18 mouse cellular contexts compared by ENCODE assay signal in genomic region chr12:84013130-84013529, GRCm38 (mm10). TPM values are rescaled to one million over a fixed set of nuclear protein-coding genes. Genes with fewer than 3 reads are reported as not detected.
A peak's percentile ranks its signal among the peaks of the same experiment; 100 is the strongest.
DNase-seq lines count a peak whose midpoint lies in the region; ATAC-seq and TF ChIP-seq lines count a peak whose summit lies in the region.
"Had no signal": no experiment of that assay in that cellular context is flagged by ENCODE, and none has a peak within 500 bp of the region (broad histone marks: within the 10 kb centered on the region; RNA-seq: fewer than 3 reads in every experiment).

No protein-coding gene starts in this region.

- H3K36me3 ChIP-seq in intestine, postnatal 0 days (ENCODE audit: control insufficient read depth, insufficient read depth), result peaks cover 14% of the 10 kb centered on the region
- 0 out of 2 replicates have a peak, but pooled peaks cover 2% of the 10 kb centered on the region for H3K36me3 ChIP-seq in intestine, embryonic 15.5 days
- no peaks in the 10 kb centered on the region for H3K36me3 ChIP-seq in midbrain, embryonic 11.5 days (ENCODE audit: control insufficient read depth, insufficient read depth, low read length)
- peaks cover 34% of the 10 kb centered on the region for H3K36me3 ChIP-seq in midbrain, embryonic 10.5 days
- H3K36me3 ChIP-seq: liver, embryonic 13.5 days had no signal

- 64% methylated on average over 6 of the region's 6 CpGs for WGBS in intestine, postnatal 0 days
- 73% methylated on average over 6 of the region's 6 CpGs for WGBS in intestine, embryonic 15.5 days
- WGBS in midbrain, embryonic 11.5 days, result 68% methylated on average over 6 of the region's 6 CpGs
- WGBS in midbrain, embryonic 10.5 days, result 73% methylated on average over 6 of the region's 6 CpGs

- no peak overlapping the region for H3K4me3 ChIP-seq in intestine, postnatal 0 days (ENCODE audit: low read depth, low read length)
- H3K4me3 ChIP-seq in intestine, embryonic 15.5 days (replicated peaks), result no peak overlapping the region
- H3K4me3 ChIP-seq in midbrain, embryonic 11.5 days (ENCODE audit: low read depth, low read length), result no peak overlapping the region
- no peak overlapping the region for H3K4me3 ChIP-seq in midbrain, embryonic 10.5 days
- H3K4me3 ChIP-seq: erythroblast, embryonic 14.5 days; heart, embryonic 10.5 days; liver, embryonic 13.5 days had no signal

- peak overlapping the region; percentile 21; the same call in 1 of the 2 replicates for H3K4me2 ChIP-seq in intestine, postnatal 0 days (replicated peaks; ENCODE audit: low read depth)
- no peak overlapping the region for H3K4me2 ChIP-seq in intestine, embryonic 15.5 days (replicated peaks)
- H3K4me2 ChIP-seq in midbrain, embryonic 11.5 days, result no peak overlapping the region
- H3K4me2 ChIP-seq: liver, embryonic 13.5 days had no signal

- peak; percentile 62 for TF ChIP-seq CTCF in intestine, postnatal 0 days (IDR thresholded peaks at IDR 0.05; ENCODE audit: low read depth)

- no peak overlapping the region for H3K27ac ChIP-seq in intestine, postnatal 0 days (ENCODE audit: low read depth, low read length)
- H3K27ac ChIP-seq in intestine, embryonic 15.5 days, result no peak overlapping the region
- H3K27ac ChIP-seq in midbrain, embryonic 11.5 days (ENCODE audit: low read depth, low read length), result no peak overlapping the region
- no peak overlapping the region; the same call in 1 of the 2 replicates for H3K27ac ChIP-seq in midbrain, embryonic 10.5 days (replicated peaks)
- H3K27ac ChIP-seq: heart, embryonic 10.5 days; liver, embryonic 13.5 days had no signal

- no peak overlapping the region for H3K9ac ChIP-seq in intestine, postnatal 0 days (ENCODE audit: low read depth, low read length)
- no peak overlapping the region for H3K9ac ChIP-seq in intestine, embryonic 15.5 days
- no peak overlapping the region for H3K9ac ChIP-seq in midbrain, embryonic 11.5 days (ENCODE audit: low read length)
- H3K9ac ChIP-seq: liver, embryonic 13.5 days had no signal

- no peaks in the 10 kb centered on the region for H3K4me1 ChIP-seq in intestine, postnatal 0 days (replicated peaks; ENCODE audit: control insufficient read depth, insufficient read depth, low read length)
- H3K4me1 ChIP-seq in intestine, embryonic 15.5 days (replicated peaks), result peaks cover 7% of the 10 kb centered on the region; the same call in 1 of the 2 replicates
- peaks cover 22% of the 10 kb centered on the region for H3K4me1 ChIP-seq in midbrain, embryonic 11.5 days (ENCODE audit: control insufficient read depth, insufficient read depth, low read length)
- H3K4me1 ChIP-seq in midbrain, embryonic 10.5 days, result peaks cover 54% of the 10 kb centered on the region

- no peak for ATAC-seq in intestine, postnatal 0 days
- no peak for ATAC-seq in intestine, embryonic 15.5 days
- no peak for ATAC-seq in midbrain, embryonic 11.5 days (ENCODE audit: low FRiP score)

- H3K9me3 ChIP-seq in intestine, postnatal 0 days (ENCODE audit: control insufficient read depth), result no peaks in the 10 kb centered on the region
- H3K9me3 ChIP-seq in intestine, embryonic 15.5 days, result no peaks in the 10 kb centered on the region
- H3K9me3 ChIP-seq in midbrain, embryonic 11.5 days (ENCODE audit: control insufficient read depth, low read length), result no peaks in the 10 kb centered on the region
- no peaks in the 10 kb centered on the region for H3K9me3 ChIP-seq in midbrain, embryonic 10.5 days (replicated peaks)
- H3K9me3 ChIP-seq: heart, embryonic 10.5 days; liver, embryonic 13.5 days had no signal

- DNase-seq in cerebellum, postnatal 10 days, result peak; percentile 40 to 50
- no peak for DNase-seq in cerebellum, adult 9-11 months
- peak; percentile 86 for DNase-seq in midbrain, embryonic 11.5 days (ENCODE audit: low spot score, missing footprints)
- no peak for DNase-seq in midbrain, embryonic 10.5 days (ENCODE audit: low spot score)
- peak; percentile 21 for DNase-seq in retina, postnatal 1 day
- DNase-seq in adrenal gland, postnatal 10 days, result no peak
- DNase-seq: adrenal gland, postnatal 36 days; cerebellum, adult 11-12 months; embryo, embryonic 11 days; kidney, postnatal 25 days; liver, embryonic 13.5 days had no signal

- H3K27me3 ChIP-seq in intestine, postnatal 0 days (replicated peaks; ENCODE audit: control insufficient read depth, insufficient read depth, low read length), result no peaks in the 10 kb centered on the region
- H3K27me3 ChIP-seq in intestine, embryonic 15.5 days (replicated peaks), result no peaks in the 10 kb centered on the region
- no peaks in the 10 kb centered on the region for H3K27me3 ChIP-seq in midbrain, embryonic 11.5 days (ENCODE audit: control insufficient read depth, insufficient read depth, low read length)
- H3K27me3 ChIP-seq in midbrain, embryonic 10.5 days (ENCODE audit: low read depth, poor library complexity, severe bottlenecking), result no peaks in the 10 kb centered on the region

RNA-seq across cellular contexts. Expression of gene Acot1, which starts 3.8 kb away (rescaled TPM):
- polyA plus RNA-seq in intestine, postnatal 0 days (2015; fragmentation: Nextera tagmentation; extraction: Ambion mirVana), result 251 and 267 TPM in 2 replicates
- 125 and 142 TPM in 2 replicates for polyA plus RNA-seq in intestine, embryonic 15.5 days (2015; fragmentation: Nextera tagmentation; extraction: Ambion mirVana)
- 47.5 and 48.5 TPM in 2 replicates for polyA plus RNA-seq in midbrain, embryonic 11.5 days (2014; fragmentation: Nextera tagmentation; extraction: Ambion mirVana)
- 46.6 and 52.5 TPM in 2 replicates for polyA plus RNA-seq in midbrain, embryonic 10.5 days (2016; fragmentation: Nextera tagmentation; extraction: Ambion mirVana)
- 10 to 100 TPM; 19.9 to 20.0 TPM for total RNA-seq in adrenal gland, postnatal 10 days (2021)

RNA-seq across cellular contexts. Expression of gene Acot4, which starts 25.0 kb away (rescaled TPM):
- polyA plus RNA-seq in intestine, postnatal 0 days (2015; fragmentation: Nextera tagmentation; extraction: Ambion mirVana), result 45.2 and 53.8 TPM in 2 replicates
- polyA plus RNA-seq in intestine, embryonic 15.5 days (2015; fragmentation: Nextera tagmentation; extraction: Ambion mirVana), result 8.2 and 8.9 TPM in 2 replicates
- polyA plus RNA-seq in midbrain, embryonic 11.5 days (2014; fragmentation: Nextera tagmentation; extraction: Ambion mirVana), result 0.10 and 0.22 TPM in 2 replicates
- 0.06 and 0.21 TPM in 2 replicates for polyA plus RNA-seq in midbrain, embryonic 10.5 days (2016; fragmentation: Nextera tagmentation; extraction: Ambion mirVana)
- total RNA-seq in adrenal gland, postnatal 10 days (2021), result 1 to 10 TPM; 6.2 to 7.8 TPM

RNA-seq across cellular contexts. Expression of gene Acot2, which starts 25.5 kb away (rescaled TPM):
- 63.7 and 69.3 TPM in 2 replicates for polyA plus RNA-seq in intestine, postnatal 0 days (2015; fragmentation: Nextera tagmentation; extraction: Ambion mirVana)
- 34.3 and 35.8 TPM in 2 replicates for polyA plus RNA-seq in intestine, embryonic 15.5 days (2015; fragmentation: Nextera tagmentation; extraction: Ambion mirVana)
- 11.6 and 13.2 TPM in 2 replicates for polyA plus RNA-seq in midbrain, embryonic 11.5 days (2014; fragmentation: Nextera tagmentation; extraction: Ambion mirVana)
- polyA plus RNA-seq in midbrain, embryonic 10.5 days (2016; fragmentation: Nextera tagmentation; extraction: Ambion mirVana), result 20.1 and 21.1 TPM in 2 replicates
- 10 to 100 TPM; 52.7 to 57.5 TPM for total RNA-seq in adrenal gland, postnatal 10 days (2021)

RNA-seq across cellular contexts. Expression of gene Gm49366, which starts 25.6 kb away (rescaled TPM):
- not detected in 2 replicates for polyA plus RNA-seq in intestine, postnatal 0 days (2015; fragmentation: Nextera tagmentation; extraction: Ambion mirVana)
- not detected in 2 replicates for polyA plus RNA-seq in intestine, embryonic 15.5 days (2015; fragmentation: Nextera tagmentation; extraction: Ambion mirVana)
- polyA plus RNA-seq in midbrain, embryonic 11.5 days (2014; fragmentation: Nextera tagmentation; extraction: Ambion mirVana), result not detected in 2 replicates
- not detected in 2 replicates for polyA plus RNA-seq in midbrain, embryonic 10.5 days (2016; fragmentation: Nextera tagmentation; extraction: Ambion mirVana)
- total RNA-seq in adrenal gland, postnatal 10 days (2021), result not detected
- total RNA-seq: adrenal gland, postnatal 36 days; megakaryocyte, adult 5-6 weeks had no signal
- polyA plus RNA-seq: erythroblast, embryonic 14.5 days; heart, embryonic 10.5 days; neural tube, embryonic 11.5 days had no signal

RNA-seq across cellular contexts. Expression of gene Heatr4, which starts 28.5 kb away (rescaled TPM):
- polyA plus RNA-seq in intestine, postnatal 0 days (2015; fragmentation: Nextera tagmentation; extraction: Ambion mirVana), result 0.04 TPM in 1 of 2 replicates, not detected in the other
- not detected in 2 replicates for polyA plus RNA-seq in intestine, embryonic 15.5 days (2015; fragmentation: Nextera tagmentation; extraction: Ambion mirVana)
- polyA plus RNA-seq in midbrain, embryonic 11.5 days (2014; fragmentation: Nextera tagmentation; extraction: Ambion mirVana), result not detected in 2 replicates
- not detected in 2 replicates for polyA plus RNA-seq in midbrain, embryonic 10.5 days (2016; fragmentation: Nextera tagmentation; extraction: Ambion mirVana)
- total RNA-seq in adrenal gland, postnatal 10 days (2021), result not detected
- total RNA-seq: adrenal gland, postnatal 36 days; left cerebral cortex, adult 8-10 months; megakaryocyte, adult 5-6 weeks had no signal
- polyA plus RNA-seq: erythroblast, embryonic 14.5 days; heart, embryonic 10.5 days; liver, embryonic 13.5 days; neural tube, embryonic 11.5 days had no signal

Comparison
In these comparisons a context has a peak if more than half of its experiments do, and no peak if none do; other contexts are left out.
1. DNase-seq: peak in cerebellum, postnatal 10 days (2 of 2), midbrain, embryonic 11.5 days (single experiment) and retina, postnatal 1 day (single experiment); none in cerebellum, adult 9-11 months (single experiment), midbrain, embryonic 10.5 days (single experiment) and adrenal gland, postnatal 10 days (single experiment).